Comparison of ENCODE assay signal across 17 mouse cellular contexts in genomic region chr13:37629271-37629899, GRCm38 (mm10).
DNase-seq lines count a peak whose midpoint lies in the region; ATAC-seq and TF ChIP-seq lines count a peak whose summit lies in the region.
"Had no signal": no experiment of that assay in that cellular context is flagged by ENCODE, and none has a peak within 500 bp of the region (broad histone marks: within the 10 kb centered on the region; RNA-seq: fewer than 3 reads in every experiment).

No protein-coding gene starts in this region.

- no peaks in the 10 kb centered on the region for H3K36me3 ChIP-seq in lung, embryonic 16.5 days (ENCODE audit: control insufficient read depth, insufficient read depth, low read length)
- no peaks in the 10 kb centered on the region for H3K36me3 ChIP-seq in heart, postnatal 0 days (replicated peaks; ENCODE audit: control insufficient read depth, insufficient read depth, low read length)
- H3K36me3 ChIP-seq: liver, embryonic 15.5 days; midbrain, embryonic 12.5 days; neural tube, embryonic 13.5 days; stomach, embryonic 15.5 days had no signal

- H3K9ac ChIP-seq in lung, embryonic 16.5 days (ENCODE audit: low read length), result no peak overlapping the region
- no peak overlapping the region for H3K9ac ChIP-seq in heart, postnatal 0 days (replicated peaks; ENCODE audit: low read depth, low read length)
- H3K9ac ChIP-seq: liver, embryonic 15.5 days; midbrain, embryonic 12.5 days; neural tube, embryonic 13.5 days; stomach, embryonic 15.5 days had no signal

- TF ChIP-seq CTCF in lung, adult 2 months (IDR thresholded peaks at IDR 0.05; ENCODE audit: insufficient read depth, low read length), result no peak
- TF ChIP-seq CTCF in heart, postnatal 0 days (IDR thresholded peaks at IDR 0.05; ENCODE audit: low read depth), result no peak

- H3K4me3 ChIP-seq in lung, embryonic 16.5 days (ENCODE audit: low read length), result no peak overlapping the region
- H3K4me3 ChIP-seq in lung, adult 2 months (replicated peaks; ENCODE audit: extremely low read depth, low read depth, low read length), result no peak overlapping the region
- H3K4me3 ChIP-seq in heart, postnatal 0 days (ENCODE audit: low read depth, low read length), result no peak overlapping the region
- H3K4me3 ChIP-seq: left cerebral cortex, adult 2 months; liver, embryonic 15.5 days; midbrain, embryonic 12.5 days; neural tube, embryonic 13.5 days; stomach, embryonic 15.5 days had no signal

- H3K4me2 ChIP-seq in lung, embryonic 16.5 days (ENCODE audit: low read depth, low read length), result no peak overlapping the region
- no peak overlapping the region for H3K4me2 ChIP-seq in heart, postnatal 0 days (ENCODE audit: low read depth, low read length)
- H3K4me2 ChIP-seq: liver, embryonic 15.5 days; midbrain, embryonic 12.5 days; neural tube, embryonic 13.5 days; stomach, embryonic 15.5 days had no signal

- 0 out of 2 replicates have a peak overlapping the region, but pooled peaks have one; percentile 18 for H3K27ac ChIP-seq in lung, embryonic 16.5 days (ENCODE audit: low read length)
- H3K27ac ChIP-seq in heart, postnatal 0 days (ENCODE audit: low read depth), result peak overlapping the region; percentile 74
- H3K27ac ChIP-seq: left cerebral cortex, adult 2 months; liver, embryonic 15.5 days; midbrain, embryonic 12.5 days; neural tube, embryonic 13.5 days; stomach, embryonic 15.5 days had no signal

- no peak for TF ChIP-seq POLR2A in lung, adult 2 months (IDR thresholded peaks at IDR 0.05; ENCODE audit: borderline replicate concordance, extremely low read depth, low read depth, low read length)

- no peaks in the 10 kb centered on the region for H3K9me3 ChIP-seq in lung, embryonic 16.5 days (ENCODE audit: control insufficient read depth, low read length)
- H3K9me3 ChIP-seq in heart, postnatal 0 days (replicated peaks; ENCODE audit: control insufficient read depth, low read length), result 0 out of 2 replicates have a peak, but pooled peaks cover 9% of the 10 kb centered on the region
- H3K9me3 ChIP-seq: liver, embryonic 15.5 days; midbrain, embryonic 12.5 days; stomach, embryonic 15.5 days had no signal

- WGBS in lung, embryonic 16.5 days, result 63% methylated on average over 6 of the region's 6 CpGs
- WGBS in lung, adult 2 months, result 46% methylated on average over 6 of the region's 6 CpGs
- WGBS in heart, postnatal 0 days, result 34% methylated on average over 6 of the region's 6 CpGs

- peak; percentile 68; the same call in 1 of the 2 replicates for TF ChIP-seq EP300 in heart, postnatal 0 days (IDR thresholded peaks at IDR 0.05; ENCODE audit: low read depth)

- peak; percentile 26; the same call in 1 of the 2 replicates for ATAC-seq in lung, embryonic 16.5 days (ENCODE audit: low read depth)
- peak; percentile 93 for ATAC-seq in heart, postnatal 0 days (ENCODE audit: insufficient read depth, low read depth)
- ATAC-seq in megakaryocyte, adult 5-6 weeks (ENCODE audit: poor library complexity, severe bottlenecking), result peak; percentile 79
- ATAC-seq: CD4-positive, CD25-positive, alpha-beta regulatory T cell, adult 4 months had no signal

- no peaks in the 10 kb centered on the region for H3K27me3 ChIP-seq in lung, embryonic 16.5 days (ENCODE audit: control insufficient read depth, insufficient read depth, low read depth, low read length)
- no peaks in the 10 kb centered on the region for H3K27me3 ChIP-seq in heart, postnatal 0 days (ENCODE audit: control insufficient read depth, insufficient read depth, low read length)
- H3K27me3 ChIP-seq: liver, embryonic 15.5 days; midbrain, embryonic 12.5 days; neural tube, embryonic 13.5 days; stomach, embryonic 15.5 days had no signal

- no peak for DNase-seq in lung, adult 2 months
- DNase-seq in heart, adult 11 months, result peak; percentile 97
- DNase-seq in heart, postnatal 0 days (ENCODE audit: low spot score), result peak; percentile 84
- DNase-seq in layer of hippocampus, adult 9-11 months, result no peak
- no peak for DNase-seq in urinary bladder, postnatal 25 days (ENCODE audit: low spot score)
- DNase-seq in spleen, postnatal 14 days (ENCODE audit: low spot score in 2 of 2), result no peak
- DNase-seq: adrenal gland, adult 8-10 months; cerebellum, adult 11 months; kidney, postnatal 10 days had no signal

- no peaks in the 10 kb centered on the region for H3K4me1 ChIP-seq in lung, embryonic 16.5 days (replicated peaks; ENCODE audit: control insufficient read depth, insufficient read depth, low read length)
- no peaks in the 10 kb centered on the region for H3K4me1 ChIP-seq in lung, adult 2 months (ENCODE audit: control insufficient read depth, insufficient read depth, low read length)
- H3K4me1 ChIP-seq in heart, postnatal 0 days (ENCODE audit: control insufficient read depth, insufficient read depth), result peaks cover 6% of the 10 kb centered on the region
- H3K4me1 ChIP-seq: midbrain, embryonic 12.5 days; stomach, embryonic 15.5 days had no signal

Comparison
In these comparisons a context has a peak if more than half of its experiments do, and no peak if none do; other contexts are left out.
1. ATAC-seq: peak in every context shown above with its lines; median percentile 93 in heart, postnatal 0 days; 79 in megakaryocyte, adult 5-6 weeks; 26 in lung, embryonic 16.5 days.
2. DNase-seq: peak in heart, adult 11 months (single experiment) and heart, postnatal 0 days (single experiment); none in lung, adult 2 months (single experiment), layer of hippocampus, adult 9-11 months (single experiment), urinary bladder, postnatal 25 days (single experiment) and spleen, postnatal 14 days (0 of 2).